Mouse (Mus musculus) small intestine, adult 2 months (tissue): ENCODE results near the gene Ctsa.

ENCODE experiments used
- CTCF ChIP-seq: fragments of 200-500 bp; IDR thresholded peaks from 2 replicates; pipeline ENCODE4 v1.5.1; 2012; ENCODE audit warnings: low read depth, mild to moderate bottlenecking, control low read depth, inconsistent platforms, low read length, moderate library complexity, mixed read lengths; ENCODE audit not compliant: insufficient replicate concordance, insufficient read length; ENCODE audit errors: extremely low read depth
- POLR2A ChIP-seq: fragments of 200-500 bp; IDR thresholded peaks from 2 replicates; pipeline ENCODE4 v1.6.1; 2012; ENCODE audit warnings: low read depth, mild to moderate bottlenecking, control low read depth, inconsistent platforms, low read length, moderate library complexity

DNA sequence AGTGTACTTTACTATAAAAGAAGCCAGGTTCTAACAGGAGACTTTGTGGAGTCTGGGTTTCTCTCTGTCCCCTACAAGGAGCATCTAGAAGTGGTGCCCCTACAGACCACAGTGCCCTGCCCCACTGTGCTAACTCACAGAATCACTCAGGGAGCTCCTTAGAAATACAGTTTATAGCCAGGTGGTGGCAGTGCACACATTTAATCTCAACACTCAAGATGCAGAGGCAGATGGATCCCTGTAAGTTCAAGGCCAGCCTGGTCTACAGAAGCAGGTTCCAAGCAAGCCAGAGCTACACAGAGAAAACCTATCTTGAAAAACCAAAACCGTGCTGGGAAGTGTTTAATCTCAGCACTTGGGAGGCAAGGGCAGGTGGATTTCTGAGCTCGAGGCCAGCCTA, 38.9 kb upstream of the Ctsa start:
- TF ChIP-seq POLR2A (no peak), CTCF (no peak)
